Mouse (Mus musculus): ENCODE data around the gene Colgalt2.
"Not testable (repeated sequence)": the region's sequence is repeated elsewhere in the genome, so short reads cannot be mapped to it uniquely, and the experiment has no call there.

Colgalt2 gene

GRCm38 (mm10) chr1:152417602-152418001, 18.0 kb downstream of the Colgalt2 start:
- DNase-seq (ENCODE audit: low spot score) = no peak

- no peak for DNase-seq (ENCODE audit: low spot score)
Observed at GRCm38 (mm10) chr1:152422295-152422694, 22.7 kb downstream of the Colgalt2 start.

- DNase-seq (ENCODE audit: low spot score) = no peak
Observed at GRCm38 (mm10) chr1:152423052-152423451, 23.4 kb downstream of the Colgalt2 start.

- DNase-seq (ENCODE audit: low spot score) = no peak
Observed at GRCm38 (mm10) chr1:152427912-152428581, 28.4 kb downstream of the Colgalt2 start.

- DNase-seq (ENCODE audit: low spot score) = no peak
Observed at GRCm38 (mm10) chr1:152429805-152430204, 30.2 kb downstream of the Colgalt2 start.

- no peak for DNase-seq (ENCODE audit: low spot score)
Observed at GRCm38 (mm10) chr1:152434166-152434565, 34.5 kb downstream of the Colgalt2 start.

- not testable (repeated sequence) for DNase-seq (ENCODE audit: low spot score)
Observed at GRCm38 (mm10) chr1:152437518-152437917, 37.9 kb downstream of the Colgalt2 start.

- DNase-seq (ENCODE audit: low spot score) = no peak
Observed at GRCm38 (mm10) chr1:152439408-152439807, 39.8 kb downstream of the Colgalt2 start.

- no peak for DNase-seq (ENCODE audit: low spot score)
Observed at GRCm38 (mm10) chr1:152439874-152440273, 40.2 kb downstream of the Colgalt2 start.

GRCm38 (mm10) chr1:152444630-152445029, 45.0 kb downstream of the Colgalt2 start:
- no peak for DNase-seq (ENCODE audit: low spot score)

GRCm38 (mm10) chr1:152445925-152446324, 46.3 kb downstream of the Colgalt2 start:
- no peak for DNase-seq (ENCODE audit: low spot score)

- DNase-seq (ENCODE audit: low spot score) = no peak
Observed at GRCm38 (mm10) chr1:152454536-152454935, 54.9 kb downstream of the Colgalt2 start.

- no peak for DNase-seq (ENCODE audit: low spot score)
Observed at GRCm38 (mm10) chr1:152455275-152456243, 55.9 kb downstream of the Colgalt2 start.

GRCm38 (mm10) chr1:152456266-152456665, 56.6 kb downstream of the Colgalt2 start:
- no peak for DNase-seq (ENCODE audit: low spot score)

GRCm38 (mm10) chr1:152457596-152457995, 58.0 kb downstream of the Colgalt2 start:
- DNase-seq (ENCODE audit: low spot score) = no peak

- DNase-seq (ENCODE audit: low spot score) = no peak
Observed at GRCm38 (mm10) chr1:152458996-152459395, 59.4 kb downstream of the Colgalt2 start.

- DNase-seq (ENCODE audit: low spot score) = no peak
Observed at GRCm38 (mm10) chr1:152460931-152461330, 61.3 kb downstream of the Colgalt2 start.

- no peak for DNase-seq (ENCODE audit: low spot score)
Observed at GRCm38 (mm10) chr1:152461814-152462213, 62.2 kb downstream of the Colgalt2 start.

GRCm38 (mm10) chr1:152462348-152462747, 62.7 kb downstream of the Colgalt2 start:
- DNase-seq (ENCODE audit: low spot score) = no peak

- DNase-seq (ENCODE audit: low spot score) = no peak
Observed at GRCm38 (mm10) chr1:152466280-152466679, 66.7 kb downstream of the Colgalt2 start.

GRCm38 (mm10) chr1:152468443-152468842, 68.8 kb downstream of the Colgalt2 start:
- no peak for DNase-seq (ENCODE audit: low spot score)

GRCm38 (mm10) chr1:152476126-152476525, 76.5 kb downstream of the Colgalt2 start:
- DNase-seq (ENCODE audit: low spot score) = no peak

- DNase-seq (ENCODE audit: low spot score) = no peak
Observed at GRCm38 (mm10) chr1:152490842-152491241, 91.2 kb downstream of the Colgalt2 start.
